Mouse (Mus musculus) kidney, embryonic 16.5 days (tissue): Measurements from ENCODE around the gene Atp6v0a1. TPM values are rescaled to one million over a fixed set of nuclear protein-coding genes. Genes with fewer than 3 reads are reported as not detected.
"Not testable (repeated sequence)": the region's sequence is repeated elsewhere in the genome, so short reads cannot be mapped to it uniquely, and the experiment has no call there.

Experiments
- ATAC-seq: fragments of 200-750 bp; cut with Nextera tagmentation; 2 replicates; pipeline ENCODE4 v1.8.0; 2017; ENCODE audit warnings: moderate TSS enrichment; ENCODE audit not compliant: low FRiP score, low TSS enrichment
- H3K27ac ChIP-seq: fragments of 300-500 bp; sonication (generic); 2 replicates; pipeline ENCODE4 v1.5.1; 2014; ENCODE audit warnings: low read length
- H3K27me3 ChIP-seq: fragments of 300-500 bp; sonication (generic); 2 replicates; pipeline ENCODE4 v1.6.1; 2014; ENCODE audit warnings: low read length, control low read depth, mixed read lengths; ENCODE audit not compliant: insufficient read depth
- H3K36me3 ChIP-seq: fragments of 300-500 bp; sonication (generic); 2 replicates; pipeline ENCODE4 v1.6.1; 2014; ENCODE audit warnings: low read length, control low read depth, mixed read lengths; ENCODE audit not compliant: insufficient read depth
- H3K4me1 ChIP-seq: fragments of 300-500 bp; sonication (generic); 2 replicates; pipeline ENCODE4 v1.6.1; 2014; ENCODE audit warnings: low read length, control low read depth, mixed read lengths; ENCODE audit not compliant: insufficient read depth
- H3K4me2 ChIP-seq: fragments of 300-500 bp; sonication (generic); replicated peaks from 2 replicates; pipeline ENCODE4 v1.6.1; 2014; ENCODE audit warnings: low read depth, low read length
- H3K4me3 ChIP-seq: fragments of 300-500 bp; sonication (generic); 2 replicates; pipeline ENCODE4 v1.5.1; 2014; ENCODE audit warnings: mild to moderate bottlenecking, low read length
- H3K9ac ChIP-seq: fragments of 300-500 bp; sonication (generic); replicated peaks from 2 replicates; pipeline ENCODE4 v1.6.1; 2014; ENCODE audit warnings: low read length
- H3K9me3 ChIP-seq: fragments of 300-500 bp; sonication (generic); 2 replicates; pipeline ENCODE4 v1.6.1; 2016; ENCODE audit warnings: low read length, control low read depth
- WGBS: fragments of 180-500 bp; shearing (Covaris S2); extraction: QIAGEN DNeasy Blood & Tissue Kit; methylation state at CpG from one replicate; pipeline ENCODE4 v1.1.7; 2014; 5-methylcytosine and 5-hydroxymethylcytosine counted together
- polyA plus RNA-seq: library from polyadenylated mRNA; unstranded; fragments of >200 nt; fragmentation: Nextera tagmentation; extraction: Ambion mirVana; gene quantifications from 2 replicates; pipeline ENCODE4 v1.2.1, GENCODE M21; 2015

Gene Atp6v0a1
- polyA plus RNA-seq, 1 experiment from 2014 or later, result 42.2 TPM

DNA sequence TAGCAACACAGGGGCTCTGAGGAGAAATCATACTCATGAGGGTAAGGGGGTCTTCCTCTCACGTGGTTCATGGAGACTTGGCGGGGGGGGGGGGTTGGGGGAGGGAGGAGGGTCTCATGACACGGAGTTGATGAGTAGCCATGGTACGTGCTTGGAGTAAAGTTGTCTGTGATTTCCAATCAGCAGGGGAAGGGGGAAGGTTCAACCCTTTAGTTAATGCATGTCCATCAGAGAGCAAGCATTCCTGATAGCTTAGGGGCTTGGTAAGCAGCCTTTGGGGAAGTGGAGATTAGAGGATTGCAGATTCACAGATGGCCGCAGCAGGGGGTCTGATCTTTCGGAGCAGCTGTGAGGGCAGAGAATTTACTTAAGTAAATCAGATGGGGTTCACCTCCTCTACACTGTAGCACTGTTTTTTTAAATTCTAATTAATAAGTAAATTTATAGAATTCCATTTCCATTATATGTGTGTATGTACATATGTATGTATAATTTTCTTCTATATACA lies 18.2 kb upstream of the Atp6v0a1 start:
- H3K4me2 ChIP-seq, result no peak overlapping the region
- no peaks in the 10 kb centered on the region for H3K27me3 ChIP-seq
- no peak overlapping the region for H3K27ac ChIP-seq
- no peak overlapping the region for H3K4me3 ChIP-seq
- no peak for ATAC-seq
- no peaks in the 10 kb centered on the region for H3K36me3 ChIP-seq
- no peaks in the 10 kb centered on the region for H3K4me1 ChIP-seq
- no peak overlapping the region for H3K9ac ChIP-seq
- WGBS, result 37% methylated on average over 6 of the region's 6 CpGs
- H3K9me3 ChIP-seq, result no peaks in the 10 kb centered on the region

GRCm38 (mm10) chr11:100993437-100993836 lies 15.8 kb upstream of the Atp6v0a1 start:
- no peaks in the 10 kb centered on the region for H3K4me1 ChIP-seq
- no peak overlapping the region for H3K9ac ChIP-seq
- no peaks in the 10 kb centered on the region for H3K27me3 ChIP-seq
- no peaks in the 10 kb centered on the region for H3K9me3 ChIP-seq
- no peak overlapping the region for H3K4me3 ChIP-seq
- no peak overlapping the region for H3K27ac ChIP-seq
- ATAC-seq, result no peak
- WGBS, result 65% methylated on average over 2 of the region's 2 CpGs
- H3K36me3 ChIP-seq, result no peaks in the 10 kb centered on the region
- H3K4me2 ChIP-seq, result no peak overlapping the region

GRCm38 (mm10) chr11:100994233-100994632 lies 15.0 kb upstream of the Atp6v0a1 start:
- Histone ChIP-seq H3K27ac (no peak overlapping the region), H3K4me2 (no peak overlapping the region), H3K4me3 (no peak overlapping the region), H3K27me3 (no peaks in the 10 kb centered on the region), H3K36me3 (no peaks in the 10 kb centered on the region), H3K4me1 (no peaks in the 10 kb centered on the region), H3K9me3 (no peaks in the 10 kb centered on the region), H3K9ac (no peak overlapping the region)
- ATAC-seq, result no peak
- 65% methylated on average over 9 of the region's 9 CpGs for WGBS

DNA sequence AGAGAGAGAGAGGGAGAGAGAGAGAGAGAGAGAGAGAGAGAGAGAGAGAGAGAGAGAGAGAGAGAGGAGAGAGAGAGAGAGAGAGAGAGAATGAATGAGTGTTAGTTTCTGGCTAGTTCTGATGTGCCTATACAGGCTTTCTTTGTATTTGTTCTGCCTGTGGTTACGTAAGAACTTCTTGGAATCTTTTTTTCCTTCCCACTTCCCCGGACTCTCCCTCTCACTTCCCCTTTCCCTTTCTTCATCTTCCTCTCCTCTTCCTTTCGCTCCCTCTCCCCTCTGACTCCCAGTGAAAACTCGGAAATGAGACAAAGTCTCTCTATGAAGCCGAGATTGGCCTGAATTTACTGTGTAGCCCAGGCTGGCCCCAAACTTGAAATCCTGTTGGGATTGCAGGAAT lies 14.6 kb upstream of the Atp6v0a1 start:
- 74% methylated on average over 5 of the region's 5 CpGs for WGBS
- no peaks in the 10 kb centered on the region for H3K27me3 ChIP-seq
- ATAC-seq, result no peak
- no peaks in the 10 kb centered on the region for H3K36me3 ChIP-seq
- no peaks in the 10 kb centered on the region for H3K4me1 ChIP-seq
- no peak overlapping the region for H3K9ac ChIP-seq
- H3K27ac ChIP-seq, result no peak overlapping the region
- H3K4me2 ChIP-seq, result no peak overlapping the region
- H3K9me3 ChIP-seq, result no peaks in the 10 kb centered on the region
- H3K4me3 ChIP-seq, result no peak overlapping the region

DNA sequence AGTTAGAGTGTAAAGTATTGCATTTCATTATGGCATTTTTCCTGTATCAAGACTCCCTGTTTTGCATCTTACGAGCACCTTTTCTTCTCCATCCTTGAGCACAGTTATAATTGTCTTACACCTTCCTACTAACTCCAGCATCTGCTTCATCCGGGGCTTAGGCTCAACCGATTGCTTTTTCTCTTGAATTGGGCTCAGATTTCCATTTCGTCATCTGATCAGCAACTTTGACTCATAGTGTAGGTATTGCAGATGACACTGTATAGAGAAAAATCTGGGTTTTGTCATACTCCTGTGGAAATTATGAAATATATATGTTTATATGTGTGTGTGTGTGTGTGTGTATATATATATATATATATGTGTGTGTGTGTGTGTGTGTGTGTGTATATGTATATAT lies 12.8 kb upstream of the Atp6v0a1 start:
- no peak for ATAC-seq
- H3K9ac ChIP-seq, result no peak overlapping the region
- no peaks in the 10 kb centered on the region for H3K9me3 ChIP-seq
- WGBS, result 79% methylated on average over 4 of the region's 4 CpGs
- no peaks in the 10 kb centered on the region for H3K27me3 ChIP-seq
- H3K4me1 ChIP-seq, result no peaks in the 10 kb centered on the region
- no peak overlapping the region for H3K4me2 ChIP-seq
- no peaks in the 10 kb centered on the region for H3K36me3 ChIP-seq
- no peak overlapping the region for H3K4me3 ChIP-seq
- H3K27ac ChIP-seq, result no peak overlapping the region

- WGBS, result 95% methylated on average over 2 of the region's 2 CpGs
- no peak for ATAC-seq
- H3K9me3 ChIP-seq, result no peaks in the 10 kb centered on the region
These were observed 10.4 kb upstream of the Atp6v0a1 start for GRCm38 (mm10) chr11:100998836-100999235.

DNA sequence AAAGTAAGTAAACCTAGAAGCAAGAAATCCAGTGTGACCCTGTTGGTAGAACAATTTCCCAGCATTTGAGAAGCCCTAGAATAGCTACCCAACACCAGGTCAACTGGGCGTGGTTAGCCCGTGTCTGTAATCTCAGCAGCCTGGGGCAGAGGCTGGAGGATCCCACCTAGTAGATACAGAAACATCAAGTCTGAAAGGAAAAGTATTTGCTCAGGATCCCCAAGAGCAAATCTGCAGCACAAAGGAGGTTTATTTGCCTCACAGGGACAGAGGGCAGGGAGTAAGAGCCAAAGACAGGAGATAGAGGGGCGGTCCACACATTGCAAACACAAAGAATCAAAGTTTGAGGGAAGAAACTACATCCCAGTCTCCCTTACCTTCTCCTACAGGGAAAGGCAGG lies 10.0 kb upstream of the Atp6v0a1 start:
- 51% methylated on average over 3 of the region's 3 CpGs for WGBS
- no peak for ATAC-seq
- H3K4me3 ChIP-seq, result no peak overlapping the region
- no peak overlapping the region for H3K9ac ChIP-seq
- no peaks in the 10 kb centered on the region for H3K27me3 ChIP-seq
- H3K4me2 ChIP-seq, result no peak overlapping the region
- H3K27ac ChIP-seq, result no peak overlapping the region
- no peaks in the 10 kb centered on the region for H3K36me3 ChIP-seq
- no peaks in the 10 kb centered on the region for H3K9me3 ChIP-seq
- H3K4me1 ChIP-seq, result 0 out of 2 replicates have a peak, but pooled peaks cover 2% of the 10 kb centered on the region

More at GRCm38 (mm10) chr11:100998836-100999235, 10.4 kb upstream of the Atp6v0a1 start:
- H3K27me3 ChIP-seq, result no peaks in the 10 kb centered on the region
- H3K27ac ChIP-seq, result no peak overlapping the region
- H3K36me3 ChIP-seq, result no peaks in the 10 kb centered on the region
- 0 out of 2 replicates have a peak, but pooled peaks cover 2% of the 10 kb centered on the region for H3K4me1 ChIP-seq
- no peak overlapping the region for H3K4me3 ChIP-seq
- no peak overlapping the region for H3K9ac ChIP-seq
- H3K4me2 ChIP-seq, result no peak overlapping the region

DNA sequence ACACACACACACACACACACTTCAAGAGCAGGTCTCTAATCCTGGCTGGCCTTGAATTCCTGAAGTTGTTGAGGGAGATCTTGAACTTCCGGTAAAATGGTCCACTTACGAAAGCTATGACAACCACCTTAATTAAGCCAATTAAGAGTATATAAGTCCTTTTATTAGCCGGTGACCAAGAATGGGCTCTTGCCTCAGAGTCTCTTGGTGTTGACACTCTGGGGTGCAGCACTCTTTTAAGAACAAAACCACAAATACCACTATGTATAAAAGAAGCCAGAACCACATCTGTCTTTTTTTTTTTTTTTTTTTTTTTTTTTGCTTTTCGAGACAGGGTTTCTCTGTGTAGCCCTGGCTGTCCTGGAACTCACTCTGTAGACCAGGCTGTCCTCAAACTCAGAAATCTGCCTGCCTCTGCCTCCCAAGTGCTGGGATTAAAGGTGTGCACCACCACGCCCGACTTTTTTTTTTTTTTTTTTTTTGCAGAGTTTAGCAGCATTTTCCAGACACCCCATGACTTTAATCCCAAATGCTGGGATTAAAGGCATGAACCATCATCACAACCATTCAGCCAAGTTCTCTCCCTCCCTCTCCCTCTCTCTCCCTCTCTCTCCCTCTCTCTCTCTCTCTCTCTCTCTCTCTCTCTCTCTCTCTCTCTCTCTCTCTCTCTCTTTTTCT lies 7.2 kb upstream of the Atp6v0a1 start:
- H3K27me3 ChIP-seq, ATAC-seq: not testable (repeated sequence)

DNA sequence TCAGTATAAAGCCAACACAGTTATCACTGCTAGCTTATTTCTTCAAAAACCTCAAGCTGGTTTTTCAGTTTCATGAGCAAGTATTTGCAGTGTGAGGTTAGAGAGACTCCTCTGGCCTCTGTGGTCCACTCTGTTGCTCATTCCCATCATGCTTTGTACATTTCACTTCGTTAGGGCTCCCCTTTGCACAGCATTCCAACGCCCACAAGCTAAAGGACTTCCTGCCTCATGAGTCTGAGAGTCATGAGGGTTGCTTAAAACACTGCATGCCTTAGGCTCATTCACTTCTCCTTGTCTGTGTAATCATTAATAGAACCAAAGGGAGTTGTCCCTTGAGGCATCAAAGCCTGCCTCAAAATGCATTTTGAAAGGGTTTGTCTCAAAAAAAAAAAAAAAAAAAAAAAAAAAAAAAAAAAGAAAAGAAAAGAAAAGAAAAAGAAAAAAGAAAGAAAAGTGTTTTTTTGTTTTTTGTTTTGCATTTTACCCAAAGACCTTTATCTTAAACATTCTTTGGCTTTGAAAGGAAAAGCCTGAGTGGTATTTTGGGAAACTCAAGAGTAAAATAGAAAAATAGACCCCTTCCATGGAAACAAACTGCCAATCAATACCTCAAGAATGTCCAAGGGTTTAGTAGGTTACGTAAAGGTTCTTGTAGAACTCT lies 6.1 kb upstream of the Atp6v0a1 start:
- Histone ChIP-seq H3K36me3 (no peaks in the 10 kb centered on the region), H3K27ac (peak overlapping the region; percentile 73; the same call in 1 of the 2 replicates), H3K27me3 (0 out of 2 replicates have a peak, but pooled peaks cover 3% of the 10 kb centered on the region), H3K4me1 (0 out of 2 replicates have a peak, but pooled peaks cover 2% of the 10 kb centered on the region), H3K4me2 (no peak overlapping the region), H3K4me3 (no peak overlapping the region), H3K9ac (no peak overlapping the region), H3K9me3 (no peaks in the 10 kb centered on the region)
- peak; percentile 78 for ATAC-seq
- WGBS, result 35% methylated on average over 3 of the region's 3 CpGs

More for the DNA sequence above, 7.2 kb upstream of the Atp6v0a1 start:
- H3K4me3 ChIP-seq, H3K9ac ChIP-seq, H3K9me3 ChIP-seq, H3K36me3 ChIP-seq, H3K4me1 ChIP-seq, H3K4me2 ChIP-seq, H3K27ac ChIP-seq: not testable (repeated sequence)
- 78% methylated on average over 3 of the region's 6 CpGs for WGBS
